Mouse (Mus musculus) MEL-GATA-1-ER (cell line): ENCODE results near the gene Msantd3.

Experiments used
- DNase-seq: peaks from one replicate; pipeline ENCODE4 v3.0.0-alpha.2; 2012; ENCODE audit warnings: low read depth; ENCODE audit errors: extremely low read depth

The Msantd3 gene

DNA sequence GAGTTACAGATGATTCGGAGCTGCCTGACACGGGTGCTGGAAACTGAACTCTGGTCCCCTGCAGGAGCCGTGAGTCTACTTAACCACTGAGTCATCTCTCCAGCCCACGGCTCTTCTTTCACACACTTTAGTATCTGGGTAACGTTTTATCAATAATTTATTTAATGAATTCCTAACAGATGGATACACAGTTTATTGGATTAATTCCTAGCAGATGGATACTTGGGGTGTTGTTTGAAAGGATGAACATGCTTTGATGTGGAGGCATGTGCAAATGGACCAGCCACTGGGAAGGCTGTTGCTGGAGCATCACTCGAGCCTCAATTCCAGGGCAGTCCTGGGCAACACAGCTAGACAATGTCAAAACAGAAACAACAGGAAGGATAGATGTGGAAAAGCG, 56.4 kb downstream of the Msantd3 start:
- no peak for DNase-seq

- no peak for DNase-seq
Measured at GRCm38 (mm10) chr4:48605650-48606049, 65.9 kb downstream of the Msantd3 start.

GRCm38 (mm10) chr4:48609485-48609884, 69.8 kb downstream of the Msantd3 start:
- DNase-seq, result no peak

- DNase-seq, result no peak
Measured at GRCm38 (mm10) chr4:48610251-48610650, 70.5 kb downstream of the Msantd3 start.
